Mouse (Mus musculus): Measurements from ENCODE around the gene Celf1.

GRCm38 (mm10) chr2:91065544-91065943, 125.4 kb downstream of the Celf1 start:
- peak; percentile 68; the same call in 1 of the 2 replicates for TF ChIP-seq CTCF (IDR thresholded peaks at IDR 0.05; ENCODE audit: insufficient read depth, low read depth, low read length)
- TF ChIP-seq POLR2A (IDR thresholded peaks at IDR 0.05; ENCODE audit: insufficient read depth, low read depth, low read length), result no peak
